Mouse (Mus musculus): ENCODE results near the gene Mettl17.
A peak's percentile ranks its signal among the peaks of the same experiment; 100 is the strongest.

Mettl17 gene

DNA sequence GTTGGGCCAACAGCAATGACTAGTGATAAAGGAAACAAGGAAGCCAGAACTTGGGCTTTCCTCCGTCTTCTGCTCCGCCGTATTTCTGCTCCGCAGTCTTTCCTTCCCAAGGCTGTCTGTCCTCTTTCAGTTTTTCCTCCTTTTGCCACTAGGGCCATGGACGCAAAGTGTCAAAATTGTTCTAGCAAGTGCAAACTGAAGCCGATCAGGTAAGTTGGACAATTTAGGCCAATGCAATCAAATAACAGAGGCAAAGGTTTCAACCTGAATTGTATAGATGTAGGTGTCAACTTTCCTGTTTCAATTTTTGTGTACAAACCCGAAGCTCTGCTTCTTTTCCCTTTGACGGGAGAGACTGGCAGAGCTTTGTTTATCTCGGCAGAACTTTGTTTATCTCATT, 45.3 kb downstream of the Mettl17 start:
- DNase-seq (ENCODE audit: low spot score): no peak

- peak; percentile 28 for DNase-seq (ENCODE audit: low spot score)
Observed at GRCm38 (mm10) chr14:51930824-51931223, 46.2 kb downstream of the Mettl17 start.

GRCm38 (mm10) chr14:51932092-51933020, 47.7 kb downstream of the Mettl17 start:
- DNase-seq (ENCODE audit: low spot score): no peak

GRCm38 (mm10) chr14:51939005-51939404, 54.4 kb downstream of the Mettl17 start:
- DNase-seq (ENCODE audit: low spot score): no peak

DNA sequence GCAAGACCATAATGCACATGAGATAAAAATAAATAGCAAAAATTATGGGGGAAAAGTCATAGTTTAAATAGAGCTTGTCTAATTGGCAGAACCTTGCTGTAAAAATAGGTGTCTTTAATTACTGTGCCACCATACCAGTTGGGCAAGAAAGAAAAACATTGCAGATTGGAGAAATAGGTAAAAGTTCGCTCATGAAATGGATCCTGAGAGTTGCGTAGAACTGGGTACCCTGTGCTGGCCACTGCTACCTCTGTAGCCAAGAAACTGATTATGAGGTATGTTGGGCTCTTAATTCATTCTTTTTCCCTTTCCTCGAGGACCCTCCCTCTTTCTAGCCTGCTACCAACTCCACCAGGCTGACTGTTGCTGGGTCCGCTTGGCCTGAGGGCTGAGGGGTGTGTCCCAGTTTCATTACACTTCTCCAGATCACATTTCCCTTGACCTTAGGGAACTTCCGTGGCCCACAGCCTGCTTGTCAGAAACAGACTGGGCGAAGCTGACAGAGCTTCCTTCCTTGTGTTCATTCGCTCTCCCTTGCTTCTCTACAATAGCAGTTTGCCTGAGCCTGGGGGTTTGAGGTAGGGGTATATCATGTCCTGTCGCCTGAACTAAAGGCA, 56.4 kb downstream of the Mettl17 start:
- DNase-seq (ENCODE audit: low spot score): no peak

GRCm38 (mm10) chr14:51941577-51941976, 56.9 kb downstream of the Mettl17 start:
- DNase-seq (ENCODE audit: low spot score): no peak

DNA sequence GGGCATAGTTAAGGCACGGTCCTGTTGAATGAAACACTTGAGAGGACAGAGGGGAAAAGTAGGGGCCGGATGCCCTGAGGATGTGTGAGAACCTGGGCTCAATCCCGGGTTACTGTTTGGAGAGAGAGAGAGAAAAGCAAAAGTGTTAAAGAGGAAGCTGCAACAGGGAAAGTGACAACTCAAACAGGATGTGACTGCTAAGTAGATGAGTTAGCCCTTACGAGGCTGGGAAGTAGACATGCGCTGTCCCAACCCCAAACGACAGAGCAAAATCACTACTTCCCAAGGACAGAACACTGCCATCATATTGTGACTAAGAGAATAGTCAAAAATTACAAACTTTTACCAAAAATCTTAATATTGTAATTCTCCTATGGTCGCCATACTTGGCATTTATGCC, 57.6 kb downstream of the Mettl17 start:
- DNase-seq (ENCODE audit: low spot score): no peak
